Mouse (Mus musculus) MEL (cell line): ENCODE measurements around the gene Snrpc. TPM values are rescaled to one million over a fixed set of nuclear protein-coding genes. Genes with fewer than 3 reads are reported as not detected.

Source experiments
- DNase-seq: peaks from one replicate; pipeline ENCODE4 v3.0.0; 2011; ENCODE audit warnings: low read depth, low spot score
- H3K27ac ChIP-seq: 2 replicates; pipeline ENCODE4 v1.5.1; 2012; ENCODE audit warnings: low read depth, mild to moderate bottlenecking, control low read depth, low read length, moderate library complexity; ENCODE audit not compliant: control insufficient read depth
- H3K27me3 ChIP-seq, 2 experiments: fragments of 150-350 bp in 1 of 2; sonication (generic) in 1 of 2; 2 replicates each; pipeline ENCODE4 v1.6.1; 2012; ENCODE audit warnings: low read length in 2 of 2, mild to moderate bottlenecking in 2 of 2, improper control_type of control experiment in 1 of 2, moderate library complexity in 1 of 2; ENCODE audit not compliant: insufficient read depth in 2 of 2, control insufficient read depth in 1 of 2
- H3K36me3 ChIP-seq, 2 experiments: 2 replicates each; pipeline ENCODE4 v1.6.1; 2012 to 2014; ENCODE audit warnings: low read length in 2 of 2, improper control_type of control experiment in 1 of 2, inconsistent platforms in 1 of 2, mild to moderate bottlenecking in 1 of 2; ENCODE audit not compliant: insufficient read depth in 2 of 2, control insufficient read depth in 1 of 2
- H3K4me1 ChIP-seq, 2 experiments: fragments of 150-350 bp in 1 of 2; sonication (generic) in 1 of 2; 2 replicates each; pipeline ENCODE4 v1.6.1; 2012; ENCODE audit warnings: low read length in 2 of 2, improper control_type of control experiment in 1 of 2, mild to moderate bottlenecking in 1 of 2; ENCODE audit not compliant: insufficient read depth in 2 of 2, control insufficient read depth in 1 of 2
- H3K4me3 ChIP-seq, 2 experiments: fragments of 150-350 bp in 1 of 2; sonication (generic) in 1 of 2; 2 replicates each; pipeline ENCODE4 v1.5.1; 2012; ENCODE audit warnings: low read depth in 2 of 2, low read length in 2 of 2, mild to moderate bottlenecking in 2 of 2, moderate library complexity in 2 of 2, control low read depth in 1 of 2, improper control_type of control experiment in 1 of 2; ENCODE audit not compliant: control insufficient read depth in 1 of 2, insufficient read depth in 1 of 2
- H3K79me2 ChIP-seq: 2 replicates; pipeline ENCODE4 v1.6.1; 2012; ENCODE audit warnings: mild to moderate bottlenecking, low read length, moderate library complexity; ENCODE audit not compliant: control insufficient read depth, poor library complexity, insufficient read depth
- H3K9ac ChIP-seq: 2 replicates; pipeline ENCODE4 v1.6.1; 2012; ENCODE audit warnings: low read depth, mild to moderate bottlenecking, control low read depth, low read length, moderate library complexity; ENCODE audit not compliant: control insufficient read depth, poor library complexity, severe bottlenecking
- H3K9me3 ChIP-seq: fragments of 150-350 bp; sonication (generic); replicated peaks from 2 replicates; pipeline ENCODE4 v1.6.1; 2012; ENCODE audit warnings: mild to moderate bottlenecking, low read length, improper control_type of control experiment, moderate library complexity; ENCODE audit not compliant: insufficient read depth
- BHLHE40 ChIP-seq: IDR thresholded peaks from 2 replicates; pipeline ENCODE4 v1.6.1; 2012; ENCODE audit warnings: low read depth, mild to moderate bottlenecking, inconsistent platforms, low read length, improper control_type of control experiment, borderline replicate concordance
- CHD2 ChIP-seq: IDR thresholded peaks from 2 replicates; pipeline ENCODE4 v1.6.1; 2011; ENCODE audit warnings: low read length, improper control_type of control experiment
- KAT2A ChIP-seq: conservative IDR thresholded peaks from 2 replicates; pipeline ENCODE4 v1.6.1; 2012; ENCODE audit warnings: low read depth, low read length, improper control_type of control experiment, inconsistent platforms
- MAFK ChIP-seq: IDR thresholded peaks from 2 replicates; pipeline ENCODE4 v1.6.1; 2011; ENCODE audit warnings: low read depth, mild to moderate bottlenecking, low read length, improper control_type of control experiment, borderline replicate concordance
- MYB ChIP-seq: IDR thresholded peaks from 2 replicates; pipeline ENCODE4 v1.6.1; 2011; ENCODE audit warnings: mild to moderate bottlenecking, low read depth, low read length, improper control_type of control experiment
- NELFE ChIP-seq: IDR thresholded peaks from 2 replicates; pipeline ENCODE4 v1.6.1; 2011; ENCODE audit warnings: low read depth, low read length, improper control_type of control experiment
- NRF1 ChIP-seq: IDR thresholded peaks from 2 replicates; pipeline ENCODE4 v1.6.1; 2014; ENCODE audit warnings: low read depth, mild to moderate bottlenecking, inconsistent platforms, low read length, improper control_type of control experiment, moderate library complexity; ENCODE audit not compliant: poor library complexity, insufficient read depth, severe bottlenecking
- POLR2A ChIP-seq, 2 experiments: IDR thresholded peaks; 2 replicates each; pipeline ENCODE4 v1.6.1; 2011 to 2012; ENCODE audit warnings: low read length in 2 of 2, mild to moderate bottlenecking in 2 of 2, control low read depth in 1 of 2, improper control_type of control experiment in 1 of 2, low read depth in 1 of 2, moderate library complexity in 1 of 2; ENCODE audit not compliant: control insufficient read depth in 1 of 2, insufficient read depth in 1 of 2, poor library complexity in 1 of 2
- POLR2AphosphoS5 ChIP-seq: IDR thresholded peaks from 2 replicates; pipeline ENCODE4 v1.6.1; 2012; ENCODE audit warnings: low read depth, borderline replicate concordance, mild to moderate bottlenecking, inconsistent platforms, low read length, moderate library complexity, mixed read lengths
- TCF12 ChIP-seq: IDR thresholded peaks from 2 replicates; pipeline ENCODE4 v1.6.1; 2014; ENCODE audit warnings: low read depth, mild to moderate bottlenecking, inconsistent platforms, low read length, improper control_type of control experiment, moderate library complexity
- USF1 ChIP-seq: IDR thresholded peaks from 2 replicates; pipeline ENCODE4 v1.6.1; 2014; ENCODE audit warnings: low read depth, mild to moderate bottlenecking, inconsistent platforms, low read length, improper control_type of control experiment, moderate library complexity
- ZMIZ1 ChIP-seq: IDR thresholded peaks from 2 replicates; pipeline ENCODE4 v1.6.1; 2012; ENCODE audit warnings: low read depth, mild to moderate bottlenecking, inconsistent platforms, low read length, improper control_type of control experiment, moderate library complexity
- polyA plus RNA-seq, 2 experiments: library from polyadenylated mRNA; stranded (reverse) in 1 of 2; unstranded in 1 of 2; fragments of >175 nt in 1 of 2; fragments of >200 nt in 1 of 2; gene quantifications; 2 replicates each; pipeline versions ENCODE4 v1.2.1 to v1.2.4; 2012; ENCODE audit warnings: low replicate concordance in 2 of 2, low read depth in 1 of 2; ENCODE audit not compliant: insufficient read length in 2 of 2, insufficient read depth in 1 of 2, missing spikeins in 1 of 2
- total RNA-seq: library from RNA; depleted of rRNA; stranded (reverse); fragments of 300-350 nt; gene quantifications from 2 replicates; pipeline ENCODE4 v1.2.3, GENCODE M21; 2012

Snrpc gene
- total and polyA plus RNA-seq, 3 experiments: 217 to 227 TPM; not detected in 1

DNA sequence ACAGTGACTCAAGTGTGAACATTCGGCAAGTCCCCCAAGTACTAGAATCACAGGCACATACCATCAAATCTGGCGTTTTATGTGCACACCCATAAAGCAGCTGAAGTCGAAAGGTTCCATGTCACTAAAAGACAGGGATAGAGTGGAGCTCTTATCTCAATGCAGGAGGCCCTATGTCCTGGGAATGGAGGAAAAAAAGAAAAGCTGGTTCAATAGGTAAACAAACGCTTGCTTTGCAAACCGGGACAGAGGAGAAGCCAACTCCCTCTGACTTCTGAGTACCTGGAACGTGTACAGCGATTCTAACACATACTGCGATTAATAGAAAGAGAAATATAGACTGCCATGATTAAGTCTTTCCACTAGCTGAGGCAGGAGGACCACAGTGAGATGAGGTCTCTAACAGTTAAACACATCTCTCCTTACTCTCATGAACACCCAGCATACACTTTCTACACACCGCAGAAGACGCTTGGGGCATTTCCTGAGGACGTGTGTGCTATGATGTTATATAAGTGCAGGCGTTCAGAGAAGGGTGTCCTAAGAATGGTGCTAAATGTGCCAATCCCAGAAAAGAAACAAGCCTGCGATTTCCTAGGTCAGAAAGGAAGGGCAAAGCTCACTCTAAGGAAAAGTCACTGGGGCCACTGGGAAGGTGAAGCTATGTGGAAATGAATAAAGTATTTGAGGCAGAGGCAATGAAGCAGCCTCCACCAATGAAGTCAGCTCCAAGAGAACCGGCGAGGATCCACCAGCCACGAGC lies 27.2 kb upstream of the Snrpc start:
- H3K4me3 ChIP-seq: no peak overlapping the region
- H3K9ac ChIP-seq: no peak overlapping the region
- H3K4me1 ChIP-seq: 0 out of 4 replicates have a peak, but pooled peaks cover under 1 to 2% of the 10 kb centered on the region in 2 experiments
- DNase-seq: no peak
- TF ChIP-seq NELFE (no peak), MYB (no peak), MAFK (no peak), POLR2AphosphoS5 (no peak)
- no peak overlapping the region for H3K27ac ChIP-seq
- H3K27me3 ChIP-seq: no peaks in the 10 kb centered on the region
- no peaks in the 10 kb centered on the region for H3K9me3 ChIP-seq
- H3K36me3 ChIP-seq: peaks cover 8 to 11% of the 10 kb centered on the region in 2 experiments
- peaks cover 85% of the 10 kb centered on the region for H3K79me2 ChIP-seq

DNA sequence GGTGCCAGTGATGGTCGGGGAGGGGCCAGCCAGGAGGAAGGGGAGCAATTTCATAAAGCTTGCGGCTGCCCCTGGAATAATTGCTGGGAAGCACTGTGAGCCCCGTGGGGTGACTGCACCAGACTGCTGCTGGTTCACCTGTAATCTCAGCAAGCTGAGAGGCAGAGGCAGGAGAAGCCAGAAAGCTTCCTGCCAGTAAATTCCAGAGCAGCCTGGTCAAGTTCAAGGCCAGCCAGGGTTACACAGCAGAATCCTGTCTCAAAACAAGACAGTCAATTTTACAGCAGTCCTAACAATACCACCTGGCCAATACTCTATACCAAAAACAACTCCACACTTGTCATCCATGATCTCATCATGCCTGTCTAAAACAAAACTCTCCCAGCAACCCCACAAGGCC lies 26.0 kb upstream of the Snrpc start:
- peaks cover 85% of the 10 kb centered on the region for H3K79me2 ChIP-seq
- H3K27ac ChIP-seq: no peak overlapping the region
- no peak overlapping the region for H3K4me3 ChIP-seq
- no peaks in the 10 kb centered on the region for H3K27me3 ChIP-seq
- no peak for TF ChIP-seq BHLHE40
- TF ChIP-seq CHD2: no peak
- no peak for TF ChIP-seq USF1
- TF ChIP-seq KAT2A: no peak
- TF ChIP-seq MYB: no peak
- no peak for TF ChIP-seq POLR2A (IDR thresholded peaks at IDR 0.05; ENCODE audit: control insufficient read depth in 1 of 2, insufficient read depth in 1 of 2, low read depth in 1 of 2, low read length in 2 of 2, poor library complexity in 1 of 2)
- no peak for TF ChIP-seq NRF1
- no peaks in the 10 kb centered on the region for H3K9me3 ChIP-seq
- H3K9ac ChIP-seq: no peak overlapping the region
- 0 out of 4 replicates have a peak, but pooled peaks cover 0 to 2% of the 10 kb centered on the region in 2 experiments for H3K4me1 ChIP-seq
- no peak for DNase-seq
- peaks cover 5 to 11% of the 10 kb centered on the region in 2 experiments; a peak in 2 of 4 replicates for H3K36me3 ChIP-seq

DNA sequence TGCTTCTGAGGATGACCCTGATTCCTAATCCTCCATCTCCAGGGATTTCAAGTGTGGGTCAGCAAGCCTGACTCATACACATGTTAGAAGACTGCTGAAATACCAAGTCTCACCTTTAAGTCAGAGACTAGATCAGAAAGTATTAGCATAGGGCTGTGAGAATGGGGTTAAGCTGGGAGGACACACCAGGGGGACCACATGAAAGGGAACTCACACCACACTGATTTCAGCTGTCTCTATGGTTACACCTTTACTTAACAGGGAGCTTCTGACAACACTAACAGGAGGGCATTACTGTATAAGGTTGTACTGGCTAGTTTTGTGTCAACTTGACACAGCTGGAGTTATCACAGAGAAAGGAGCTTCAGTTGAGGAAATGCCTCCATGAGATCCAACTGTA lies 23.3 kb upstream of the Snrpc start:
- H3K27me3 ChIP-seq: no peaks in the 10 kb centered on the region
- no peak for DNase-seq
- H3K4me1 ChIP-seq: peaks cover 0 to 6% of the 10 kb centered on the region in 2 experiments; a peak in 3 of 4 replicates
- TF ChIP-seq ZMIZ1 (no peak), TCF12 (no peak)
- peaks cover 90% of the 10 kb centered on the region for H3K79me2 ChIP-seq
- no peaks in the 10 kb centered on the region for H3K9me3 ChIP-seq
- H3K9ac ChIP-seq: no peak overlapping the region
- H3K36me3 ChIP-seq: peaks cover 11 to 15% of the 10 kb centered on the region in 2 experiments; a peak in 3 of 4 replicates
- H3K27ac ChIP-seq: no peak overlapping the region
- no peak overlapping the region for H3K4me3 ChIP-seq
